Mouse (Mus musculus): ENCODE results near the gene Srxn1. TPM values are rescaled to one million over a fixed set of nuclear protein-coding genes. Genes with fewer than 3 reads are reported as not detected.

Srxn1 gene
- 5.3 TPM for polyA plus RNA-seq (2015; fragmentation: Illumina TruSeq; extraction: RNeasy Lipid Tissue Mini Kit (QIAGEN cat#74804); ENCODE audit: insufficient read depth, low read depth, low replicate concordance)

GRCm38 (mm10) chr2:152105318-152106224, at the start of gene Srxn1:
Srxn1 (plus strand) TSS chr2:152105516.

GRCm38 (mm10) chr2:152080685-152081541, 24.4 kb upstream of the Srxn1 start, which contains the start of gene Scrt2:
Scrt2 (plus strand) TSS chr2:152081529.

GRCm38 (mm10) chr2:152143279-152144157, 38.2 kb downstream of the Srxn1 start, which contains the start of gene Tcf15:
Tcf15 (plus strand) TSS chr2:152143561.

Other genes with a start within 250 kb of the Srxn1 start
- gene Angpt4, start 194.3 kb upstream of the Srxn1 start, polyA plus RNA-seq (2015; fragmentation: Illumina TruSeq; extraction: RNeasy Lipid Tissue Mini Kit (QIAGEN cat#74804); ENCODE audit: insufficient read depth, low read depth, low replicate concordance): 1.0 TPM
- gene Fam110a, start 125.3 kb upstream of the Srxn1 start, polyA plus RNA-seq (2015; fragmentation: Illumina TruSeq; extraction: RNeasy Lipid Tissue Mini Kit (QIAGEN cat#74804); ENCODE audit: insufficient read depth, low read depth, low replicate concordance): 4.0 TPM
- gene Slc52a3, start 109.0 kb upstream of the Srxn1 start, polyA plus RNA-seq (2015; fragmentation: Illumina TruSeq; extraction: RNeasy Lipid Tissue Mini Kit (QIAGEN cat#74804); ENCODE audit: insufficient read depth, low read depth, low replicate concordance): 1.3 TPM
- gene Scrt2, start 24.0 kb upstream of the Srxn1 start, polyA plus RNA-seq (2015; fragmentation: Illumina TruSeq; extraction: RNeasy Lipid Tissue Mini Kit (QIAGEN cat#74804); ENCODE audit: insufficient read depth, low read depth, low replicate concordance): not detected
- gene Tcf15, start 38.0 kb downstream of the Srxn1 start, polyA plus RNA-seq (2015; fragmentation: Illumina TruSeq; extraction: RNeasy Lipid Tissue Mini Kit (QIAGEN cat#74804); ENCODE audit: insufficient read depth, low read depth, low replicate concordance): 2.1 TPM
- gene Csnk2a1, start 121.3 kb downstream of the Srxn1 start, polyA plus RNA-seq (2015; fragmentation: Illumina TruSeq; extraction: RNeasy Lipid Tissue Mini Kit (QIAGEN cat#74804); ENCODE audit: insufficient read depth, low read depth, low replicate concordance): 17.7 TPM
- 11.9 TPM for gene Tbc1d20, start 188.3 kb downstream of the Srxn1 start, polyA plus RNA-seq (2015; fragmentation: Illumina TruSeq; extraction: RNeasy Lipid Tissue Mini Kit (QIAGEN cat#74804); ENCODE audit: insufficient read depth, low read depth, low replicate concordance)
- gene Rbck1, start 227.1 kb downstream of the Srxn1 start, polyA plus RNA-seq (2015; fragmentation: Illumina TruSeq; extraction: RNeasy Lipid Tissue Mini Kit (QIAGEN cat#74804); ENCODE audit: insufficient read depth, low read depth, low replicate concordance): 29.0 TPM
- gene Trib3, start 238.5 kb downstream of the Srxn1 start, polyA plus RNA-seq (2015; fragmentation: Illumina TruSeq; extraction: RNeasy Lipid Tissue Mini Kit (QIAGEN cat#74804); ENCODE audit: insufficient read depth, low read depth, low replicate concordance): 2.0 TPM

Data from pancreas, adult 10 weeks (tissue).